Mouse (Mus musculus) heart, postnatal 0 days (tissue): ENCODE data around the gene Papss1.

ENCODE experiments used
- CTCF ChIP-seq: IDR thresholded peaks from 2 replicates; pipeline ENCODE4 v1.5.1; 2016; ENCODE audit warnings: antibody characterized with exemption, control low read depth, low read depth
- EP300 ChIP-seq: IDR thresholded peaks from 2 replicates; pipeline ENCODE4 v1.6.1; 2016; ENCODE audit warnings: antibody characterized with exemption, low read depth

GRCm38 (mm10) chr3:131517756-131518155 lies 46.8 kb upstream of the Papss1 start:
- no peak for TF ChIP-seq CTCF
- TF ChIP-seq EP300: no peak
